Mouse (Mus musculus) kidney, adult 2 months (tissue): ENCODE data around the gene Kcnmb2.

Source experiments
- CTCF ChIP-seq: fragments of 200-500 bp; conservative IDR thresholded peaks from 2 replicates; pipeline ENCODE4 v1.5.1; 2011; ENCODE audit warnings: low read depth, mild to moderate bottlenecking, control low read depth, low read length, moderate library complexity, mixed read lengths; ENCODE audit not compliant: insufficient read depth, insufficient read length
- POLR2A ChIP-seq: fragments of 200-500 bp; IDR thresholded peaks from one replicate; pipeline ENCODE4 v1.6.1; 2011; ENCODE audit warnings: low read depth, low read length, control low read depth

DNA sequence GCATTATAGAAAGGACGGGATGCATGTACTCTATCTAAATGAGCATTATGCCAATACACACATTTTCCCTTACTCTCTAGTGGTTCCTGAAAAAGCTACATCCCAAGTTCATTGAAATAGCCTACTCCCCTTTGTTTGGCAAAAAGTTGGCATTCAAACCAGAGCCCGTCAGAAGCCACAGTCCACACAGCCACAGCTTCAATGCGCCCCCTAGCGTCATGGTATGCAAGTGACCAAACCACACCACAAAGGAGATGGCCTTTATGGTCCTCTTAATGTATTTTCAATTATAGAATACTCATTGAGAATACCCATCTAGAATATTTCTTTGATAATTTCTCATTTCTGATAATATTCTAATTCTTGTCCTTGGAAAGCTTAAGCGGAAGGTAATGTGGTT lies 286.2 kb downstream of the Kcnmb2 start:
- TF ChIP-seq CTCF (peak; percentile 73), POLR2A (no peak)
